Mouse (Mus musculus) embryo, embryonic 9.5 days (tissue): ENCODE data around the gene Zfp541.

Experiments used
- DNase-seq: peaks from one replicate; pipeline ENCODE4 v3.0.0-alpha.2; 2017; ENCODE audit errors: extremely low spot score

Zfp541 gene

DNA sequence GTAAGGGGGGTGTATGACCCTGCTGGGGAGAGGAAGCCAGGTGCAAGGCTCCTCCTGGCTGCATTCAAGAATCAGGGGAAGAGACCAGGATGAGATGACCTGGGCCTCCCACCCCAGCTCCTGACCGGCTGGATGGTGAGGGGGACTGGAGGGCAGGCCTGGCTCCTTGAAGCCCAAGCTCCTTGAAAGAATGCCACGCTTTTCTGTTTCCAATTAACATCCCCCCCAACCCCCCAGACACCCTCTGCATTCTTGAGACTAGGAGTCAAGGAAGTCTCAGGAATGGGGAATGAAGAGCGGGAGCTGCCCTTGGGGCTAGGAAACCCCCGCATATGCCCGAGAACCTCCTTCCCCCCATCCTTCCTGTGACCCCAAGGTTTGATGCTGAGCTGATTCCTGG is 17.1 kb upstream of the Zfp541 start:
- peak; percentile 39 for DNase-seq

DNA sequence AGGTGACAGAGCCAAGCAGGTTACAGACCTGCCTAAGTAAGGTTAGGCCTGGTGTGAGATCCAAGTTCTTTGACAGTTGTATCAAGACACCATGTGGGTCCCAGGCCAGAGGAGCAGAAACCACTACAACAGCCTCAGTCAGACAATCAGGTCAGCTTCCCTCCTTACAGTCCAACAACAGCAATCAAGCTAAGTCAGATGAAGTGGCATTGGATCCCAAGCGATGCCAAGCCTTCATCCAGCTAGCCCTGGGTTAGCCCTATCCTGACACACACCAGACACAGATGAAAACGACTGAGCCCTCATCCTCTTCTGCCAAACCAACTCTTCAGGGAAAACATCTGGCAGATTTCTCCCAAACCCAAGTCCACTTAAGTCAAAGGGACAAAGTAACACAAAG is 16.1 kb upstream of the Zfp541 start:
- DNase-seq = no peak

DNA sequence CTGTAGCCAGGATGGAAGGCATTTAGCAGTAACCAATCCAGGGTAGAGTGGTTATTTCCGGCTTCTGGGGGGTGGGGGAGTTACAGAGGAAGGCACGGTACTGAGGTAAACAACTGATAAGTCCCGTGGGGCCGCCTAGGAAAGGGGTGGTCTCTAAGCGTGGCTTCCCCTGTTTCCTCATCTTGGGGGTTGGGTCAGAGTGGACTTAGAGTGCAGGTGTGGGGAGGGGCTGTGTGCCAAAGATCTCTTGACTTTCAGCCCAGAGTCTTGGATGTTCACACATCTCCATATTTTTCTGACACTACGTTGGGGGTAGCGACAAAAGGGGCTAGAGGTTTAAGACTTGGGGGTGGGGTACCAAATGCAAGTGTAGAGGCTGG is 15.5 kb upstream of the Zfp541 start:
- peak; percentile 49 for DNase-seq

DNA sequence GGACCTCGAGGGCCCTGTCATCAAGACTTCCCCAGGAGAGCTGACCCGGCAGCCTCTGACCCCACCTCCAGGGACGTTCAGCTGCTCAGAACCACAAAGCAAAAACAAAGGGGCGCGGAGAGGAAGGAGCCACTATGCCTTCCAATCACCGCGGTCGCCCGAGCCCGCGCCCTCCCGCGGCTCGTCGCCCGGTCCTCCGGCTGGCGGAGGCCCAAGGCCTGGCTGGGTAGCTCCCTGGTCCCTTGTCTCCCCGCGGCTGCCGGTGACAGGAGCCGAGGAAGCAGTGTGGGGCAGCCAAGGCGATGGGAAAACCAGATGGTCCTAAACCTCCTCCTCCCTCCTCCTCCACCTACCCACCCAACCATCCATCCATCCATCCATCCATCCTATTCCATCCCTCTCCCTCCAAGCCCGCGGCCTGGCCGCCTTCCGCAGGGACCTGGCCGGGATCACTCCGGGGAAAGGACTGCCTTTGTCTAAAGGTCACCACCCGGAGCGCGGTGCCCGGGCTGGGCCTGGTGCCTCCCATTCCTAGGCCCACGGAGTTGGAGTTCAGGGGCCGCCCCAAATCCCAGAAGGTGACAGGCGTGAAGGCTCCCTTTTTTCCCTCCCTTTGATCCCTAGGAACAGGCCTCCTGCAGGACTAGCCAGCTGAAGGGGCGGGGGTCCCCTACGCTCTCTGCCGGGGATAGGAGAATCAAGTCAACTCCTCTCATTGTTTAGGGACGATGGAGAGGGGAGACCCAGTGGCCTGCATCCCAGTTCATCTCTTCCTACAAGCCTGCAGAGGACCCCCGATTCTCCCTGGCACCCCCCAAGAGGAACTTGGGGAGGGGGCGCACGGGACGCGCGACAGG is 14.9 kb upstream of the Zfp541 start:
- peak; percentile 77 for DNase-seq

DNA sequence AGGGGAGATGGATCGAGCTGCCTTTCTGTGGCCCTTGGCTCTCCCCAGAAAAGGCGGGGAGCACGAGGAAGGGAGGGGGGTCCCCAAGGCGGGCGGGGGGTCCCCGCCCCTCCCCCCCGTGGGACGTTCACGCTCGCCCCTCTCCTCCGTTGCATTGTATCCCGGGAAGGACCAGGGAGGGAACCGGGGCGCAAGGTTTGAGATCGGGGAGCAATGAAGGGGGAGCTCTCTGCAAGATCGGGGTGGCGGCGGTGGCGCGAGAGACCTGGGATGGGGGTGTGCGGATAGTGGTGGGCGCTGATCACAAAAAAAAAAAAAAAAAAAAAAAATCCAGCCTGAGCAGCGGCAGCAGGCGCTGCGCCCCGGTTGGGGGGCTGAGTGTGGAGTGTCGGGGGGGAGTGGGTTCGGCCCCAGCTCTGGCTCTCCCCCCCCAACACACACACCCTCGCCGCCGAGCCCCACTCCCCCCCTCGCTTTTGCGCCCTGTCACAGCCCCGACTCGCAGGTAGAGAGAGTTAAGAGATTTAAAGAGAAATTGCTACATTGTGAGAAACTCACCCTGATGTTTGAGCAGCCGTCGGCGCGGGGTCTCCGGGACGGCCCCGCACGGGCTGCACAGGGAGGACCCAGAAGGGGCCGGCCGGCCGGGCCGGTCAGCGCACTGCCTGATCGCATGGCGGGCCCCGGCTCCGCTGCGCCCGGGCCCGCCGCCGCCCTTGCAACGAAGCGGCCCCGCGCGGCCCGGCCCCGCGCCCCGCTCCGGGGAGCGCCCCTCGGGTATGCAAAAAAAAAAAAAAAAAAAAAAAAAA is 14.1 kb upstream of the Zfp541 start, which contains the start of gene Bicra:
Gene Bicra, minus strand, starts transcription at position 584 of the 809 bp plus-strand sequence.
- DNase-seq = peak; percentile 81

DNA sequence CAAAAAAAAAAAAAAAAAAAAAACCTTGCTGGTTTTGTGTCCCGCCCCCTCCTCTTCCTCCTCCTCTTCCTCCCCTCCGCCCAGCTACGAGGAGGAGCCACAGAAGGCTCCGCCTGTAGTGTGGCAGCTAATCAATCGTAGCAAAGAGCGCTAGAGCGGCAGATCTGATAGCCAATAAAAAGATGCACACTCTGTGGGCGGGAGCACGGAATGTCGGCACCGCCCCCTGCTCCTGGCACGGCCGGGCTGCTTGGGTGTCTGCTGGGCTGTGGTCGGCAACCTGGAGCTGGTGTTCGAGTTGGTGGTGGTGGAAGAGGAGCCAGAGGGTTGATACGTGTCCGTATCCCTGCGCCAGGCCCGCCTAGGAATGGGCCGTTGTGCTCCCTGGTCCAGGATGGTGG is 13.4 kb upstream of the Zfp541 start:
- peak; percentile 97 for DNase-seq

DNA sequence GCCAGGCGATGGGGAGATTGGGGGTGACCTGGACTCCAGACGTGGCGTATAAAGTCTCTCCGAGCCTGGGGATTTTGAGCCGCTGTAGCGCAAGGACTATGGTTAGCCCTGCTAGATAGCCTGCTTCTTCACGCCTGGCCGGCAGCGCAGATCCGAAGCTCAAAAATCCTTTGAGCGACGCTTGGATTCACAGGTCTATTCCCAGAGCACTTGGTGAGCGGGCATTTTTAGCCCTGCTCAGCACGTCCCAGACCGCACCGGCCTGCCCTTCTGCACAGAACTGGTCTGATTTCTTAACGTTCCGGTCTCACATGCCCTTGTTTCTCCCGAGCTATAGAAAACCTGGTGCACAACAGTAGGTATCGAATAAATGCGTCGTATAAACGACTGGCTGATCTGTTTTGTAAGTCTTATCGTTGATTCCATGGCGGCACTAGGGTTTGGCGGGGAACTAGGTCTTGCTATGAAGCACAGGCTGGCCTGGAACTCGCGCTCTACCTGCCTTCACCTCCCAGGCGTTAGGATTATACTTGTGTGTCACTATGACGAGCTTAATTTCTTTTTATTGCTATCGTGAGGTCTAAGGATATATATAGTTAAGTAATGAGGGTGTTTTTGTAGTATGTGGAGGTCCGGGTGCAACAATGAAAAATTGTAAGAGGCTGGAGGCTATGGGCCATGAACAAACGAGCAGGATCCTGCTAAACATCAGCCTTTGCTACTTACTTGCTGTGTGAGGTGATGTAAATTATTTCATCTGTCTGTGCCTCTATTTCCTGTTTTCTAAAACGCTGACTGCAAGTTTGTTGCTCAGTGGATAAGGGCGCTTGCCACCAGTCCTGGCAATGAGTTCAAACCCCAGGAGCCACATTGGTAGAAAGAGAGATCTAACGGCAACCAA is 12.7 kb upstream of the Zfp541 start:
- no peak for DNase-seq

DNA sequence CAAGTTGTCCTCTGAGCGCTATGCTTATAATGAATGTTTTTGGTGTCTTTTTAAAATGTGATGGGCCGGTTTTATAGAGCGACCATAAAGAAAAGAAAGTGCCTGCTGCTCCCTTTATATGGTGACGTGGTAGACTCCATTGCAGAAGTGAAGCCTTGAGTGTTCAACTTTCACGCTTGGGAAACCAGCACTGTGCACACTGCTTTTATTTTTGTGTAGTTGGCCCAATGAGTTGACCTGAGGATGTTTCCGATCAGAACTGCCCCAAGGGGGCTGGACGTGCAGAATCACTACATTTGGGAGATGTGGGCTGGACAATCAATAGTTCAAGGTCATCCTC is 12.1 kb upstream of the Zfp541 start:
- no peak for DNase-seq

DNA sequence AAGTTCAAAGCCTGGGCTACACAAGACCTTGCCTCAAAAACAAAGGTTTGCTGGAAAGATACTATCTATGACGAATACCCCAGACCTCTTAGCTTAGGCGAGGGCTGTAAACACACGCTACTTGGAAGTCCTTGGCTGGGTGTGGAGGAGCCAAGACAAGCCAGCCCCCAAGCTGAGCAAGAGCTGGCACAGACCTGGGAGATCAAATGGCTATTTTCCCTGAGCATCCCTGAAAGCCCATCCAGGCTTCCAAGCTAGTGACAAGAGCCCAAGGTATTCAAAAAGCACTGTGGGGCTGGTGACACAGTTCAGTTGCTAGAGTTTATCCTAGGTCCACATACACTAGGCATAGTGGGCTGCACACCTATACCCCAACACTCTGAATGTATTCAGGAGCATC is 11.0 kb upstream of the Zfp541 start:
- no peak for DNase-seq

DNA sequence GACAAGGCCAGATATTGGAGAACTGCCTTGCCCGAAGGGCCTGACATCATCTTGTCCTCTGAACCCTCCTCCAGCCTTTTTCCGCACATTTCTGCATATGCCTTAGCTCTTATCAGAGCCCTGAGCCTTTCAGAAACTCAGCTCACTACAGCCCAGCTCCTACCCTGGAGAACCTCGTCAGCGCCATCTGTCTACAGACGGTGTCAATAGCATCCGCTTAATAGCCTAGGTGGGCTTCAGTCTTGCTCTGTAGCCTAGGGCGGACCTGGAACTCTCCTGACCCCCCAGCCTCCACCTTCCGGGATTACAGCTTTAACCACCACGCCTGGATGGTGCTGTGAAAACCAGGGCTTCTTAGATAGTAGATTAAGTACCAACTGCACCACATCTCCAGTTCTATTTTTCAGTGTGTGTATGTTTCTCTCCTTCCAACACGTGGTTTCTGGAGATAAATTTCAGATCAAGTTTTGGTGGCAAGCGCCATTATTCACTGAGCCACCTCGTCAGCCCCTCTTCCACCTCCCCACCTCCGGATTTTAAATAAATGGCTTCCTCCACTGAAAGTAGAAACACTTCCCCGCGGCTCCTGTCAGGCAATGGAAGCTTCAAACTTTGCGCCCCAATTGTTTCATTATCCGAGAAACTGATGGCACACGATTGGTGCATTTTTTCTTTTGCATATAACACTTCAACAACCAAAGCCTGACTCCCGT is 9.6 kb upstream of the Zfp541 start:
- peak; percentile 81 for DNase-seq

DNA sequence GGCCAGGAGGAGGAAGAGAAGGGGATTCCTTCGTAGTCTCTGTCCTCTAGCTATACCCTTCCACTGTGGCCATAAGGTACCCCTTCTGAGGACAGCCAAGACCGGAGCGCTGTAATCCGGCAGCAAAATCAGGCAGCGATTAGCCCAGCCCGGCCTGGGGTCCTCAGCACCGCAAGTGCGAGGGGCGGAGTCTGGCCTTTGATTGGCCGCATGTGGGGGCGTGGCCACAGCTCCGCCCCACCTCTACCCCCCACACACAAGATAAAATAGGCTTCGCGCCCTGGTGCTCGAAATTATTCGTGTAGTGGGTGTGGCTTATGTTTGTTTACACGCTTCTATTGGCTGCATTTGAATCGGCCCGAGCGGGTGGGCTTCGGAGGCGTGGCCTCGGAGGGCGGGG is 8.9 kb upstream of the Zfp541 start:
- DNase-seq = peak; percentile 96

DNA sequence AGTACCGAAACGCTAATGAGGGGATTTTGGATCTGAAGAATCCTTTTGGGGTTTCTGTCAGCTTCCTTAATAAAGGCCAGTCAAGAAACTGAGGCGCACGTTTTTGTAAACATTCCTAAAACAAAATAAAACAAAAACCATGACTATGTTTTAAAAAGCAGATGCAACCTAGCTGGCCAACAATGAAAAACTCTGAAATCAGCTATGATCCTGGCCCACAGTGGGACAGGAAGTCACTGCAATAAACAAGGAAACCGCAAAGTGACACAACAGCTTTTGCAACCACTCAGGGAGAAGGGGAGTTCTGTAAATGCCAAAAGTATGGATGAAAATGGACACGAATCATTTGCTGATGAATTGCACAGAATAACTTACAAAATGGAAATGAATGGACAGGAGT is 8.5 kb upstream of the Zfp541 start:
- no peak for DNase-seq

DNA sequence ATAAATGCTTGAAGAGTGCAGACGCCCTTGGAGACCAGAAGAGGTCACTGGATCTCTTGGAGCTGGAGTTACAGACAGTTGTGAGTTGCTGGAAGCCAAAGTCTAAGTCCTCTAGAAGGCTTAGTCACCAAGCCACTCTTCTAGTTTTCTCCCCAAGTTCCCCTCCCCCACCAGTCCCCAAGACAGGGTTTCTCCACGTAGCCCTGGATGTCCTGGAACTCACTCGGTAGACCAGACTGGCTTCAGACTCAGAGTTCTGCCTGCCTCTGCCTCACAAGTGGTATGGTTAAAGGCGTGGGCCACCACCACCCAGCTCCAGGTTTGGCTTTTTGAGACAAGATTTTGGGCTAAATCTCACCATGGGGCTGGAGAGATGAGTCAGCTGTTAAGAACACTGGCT is 6.6 kb upstream of the Zfp541 start:
- no peak for DNase-seq

DNA sequence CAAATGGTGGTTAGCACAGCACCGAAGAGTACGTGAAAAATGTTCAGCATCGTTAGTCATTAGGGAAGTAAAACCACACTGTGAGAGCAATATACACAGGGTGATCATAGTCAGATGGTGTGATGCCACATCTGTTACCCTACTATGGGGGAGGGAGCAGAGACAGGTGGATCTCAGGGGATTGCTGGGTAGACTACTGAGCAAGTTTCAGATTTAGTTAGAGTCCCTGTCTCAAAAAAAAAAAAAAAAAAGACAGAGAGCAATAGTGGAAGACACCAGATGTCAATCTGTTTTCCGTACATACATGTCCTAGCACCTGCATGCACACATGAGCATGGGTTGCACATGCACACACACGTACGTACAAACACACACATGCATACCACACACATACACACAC is 5.9 kb upstream of the Zfp541 start:
- no peak for DNase-seq

DNA sequence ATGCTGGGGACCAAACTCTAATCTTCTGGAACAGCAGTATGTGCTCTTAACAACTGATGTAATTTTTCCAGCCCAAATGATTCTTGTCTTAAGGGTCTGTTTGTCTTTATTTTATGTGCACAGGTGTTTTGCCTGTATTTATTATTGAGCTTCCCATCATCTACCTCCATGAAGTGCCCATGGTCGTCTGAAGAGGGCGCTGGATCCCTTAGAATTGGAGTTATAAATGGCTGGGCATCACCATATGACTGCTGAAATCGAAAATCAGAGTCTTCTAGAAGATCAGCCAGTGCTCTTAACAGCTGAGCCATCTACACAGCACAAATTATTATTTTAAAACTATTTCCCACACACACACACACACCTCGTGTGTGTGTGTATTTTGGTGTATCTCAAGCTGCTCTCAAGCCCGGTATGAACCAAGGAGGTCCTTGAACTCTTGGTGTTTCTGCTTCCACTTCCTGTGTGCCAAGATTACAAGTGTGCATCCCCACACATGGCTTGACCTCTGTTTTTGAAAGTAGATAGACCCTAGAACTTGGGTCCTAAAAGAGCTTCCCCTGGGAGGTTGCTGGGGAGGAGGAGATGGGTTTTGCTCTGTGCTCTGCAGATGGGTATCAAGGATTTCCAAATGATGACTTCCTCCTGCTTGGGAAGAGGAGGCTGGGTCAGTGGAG is 5.0 kb upstream of the Zfp541 start:
- DNase-seq = no peak

DNA sequence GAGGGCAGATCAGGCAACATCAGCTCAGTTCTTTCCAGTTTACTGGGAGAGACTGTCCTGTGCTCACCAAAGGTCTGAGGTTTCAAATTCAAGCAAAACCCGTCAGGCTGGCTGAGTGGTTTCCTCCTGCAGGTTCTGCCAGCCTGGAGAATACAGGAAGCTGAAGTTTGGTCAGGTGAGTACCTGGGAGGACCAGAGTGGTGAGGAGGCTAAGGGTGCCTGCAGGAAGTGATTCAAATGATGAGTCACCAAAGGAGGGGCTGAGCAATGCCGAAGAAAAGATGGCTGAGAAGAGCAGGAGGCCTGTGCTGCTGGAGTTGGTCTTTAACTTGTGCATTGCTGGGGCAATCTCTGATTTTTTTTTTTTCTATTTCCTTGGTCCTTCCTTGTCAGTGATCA is 4.5 kb upstream of the Zfp541 start:
- no peak for DNase-seq

DNA sequence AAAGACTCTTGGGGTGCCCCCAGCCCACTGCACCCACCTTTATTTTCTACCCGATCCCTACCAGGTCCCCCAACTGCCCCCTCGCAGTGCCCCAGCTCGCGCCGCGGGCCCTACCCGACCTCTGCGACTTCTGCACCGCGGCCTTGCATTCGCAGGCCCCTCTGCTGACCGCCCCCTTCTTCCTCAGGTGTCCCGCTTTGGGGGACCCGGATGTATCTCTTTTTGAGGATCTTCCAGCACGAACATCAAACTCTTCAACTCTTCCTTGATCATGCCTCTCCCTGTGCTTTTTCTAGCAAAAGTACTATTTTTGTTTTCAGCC is 446 bp downstream of the Zfp541 start:
- DNase-seq = no peak

DNA sequence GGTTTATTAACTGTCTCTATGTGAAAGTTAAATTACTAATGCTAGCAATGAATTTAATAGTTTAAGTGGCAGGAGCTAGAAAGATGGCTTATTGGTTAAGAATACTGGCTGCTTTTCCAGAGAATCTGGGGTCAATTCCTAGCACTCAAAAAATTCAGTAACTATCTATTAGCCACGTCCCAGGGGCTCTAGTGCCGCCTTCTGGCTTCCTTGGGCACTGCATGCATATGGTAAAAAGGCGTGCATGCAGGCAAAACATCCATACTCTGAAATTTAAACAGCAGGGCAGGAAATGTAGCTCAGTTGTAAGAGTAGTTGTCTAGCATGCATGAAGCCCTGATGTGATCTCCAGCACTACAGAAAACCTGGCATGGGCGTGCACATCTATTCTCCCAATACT is 1.9 kb downstream of the Zfp541 start:
- DNase-seq = no peak

DNA sequence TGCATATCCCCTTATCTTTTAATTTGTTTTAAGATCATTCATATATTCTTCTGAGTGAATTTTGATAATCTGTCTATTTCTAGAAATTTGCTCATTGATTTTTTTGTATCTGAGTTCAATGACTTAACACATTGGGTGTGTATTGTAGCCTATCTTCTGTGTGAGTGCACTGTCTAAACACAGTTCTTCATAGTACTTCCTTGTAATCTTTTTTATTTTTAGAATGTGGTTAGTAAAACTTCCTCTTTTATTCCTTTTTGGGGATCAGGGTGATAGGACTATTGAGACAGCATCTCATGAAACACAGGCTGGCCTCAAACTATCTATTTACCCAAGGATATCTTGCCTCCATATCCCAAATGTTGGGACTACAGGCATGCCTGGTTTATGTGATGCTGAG is 9.2 kb downstream of the Zfp541 start:
- no peak for DNase-seq

DNA sequence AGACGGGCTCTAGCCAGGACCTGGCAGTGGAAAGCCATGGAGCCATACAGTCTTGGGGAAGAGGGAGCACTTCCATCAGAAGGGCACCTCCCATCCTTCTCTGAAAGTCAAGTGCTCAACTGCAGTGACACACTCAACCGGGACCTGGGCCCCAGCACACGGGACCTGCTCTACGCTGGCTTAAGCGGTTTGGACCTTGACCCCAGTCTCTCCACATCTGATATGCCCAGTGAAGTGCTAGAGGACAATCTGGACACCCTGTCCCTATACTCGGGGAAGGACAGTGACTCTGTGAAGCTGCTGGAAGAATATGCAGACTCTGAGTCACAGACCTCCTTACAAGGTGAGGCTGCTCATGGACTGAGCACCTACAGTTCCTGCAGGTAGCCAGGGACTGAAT is 10.3 kb downstream of the Zfp541 start:
- no peak for DNase-seq

DNA sequence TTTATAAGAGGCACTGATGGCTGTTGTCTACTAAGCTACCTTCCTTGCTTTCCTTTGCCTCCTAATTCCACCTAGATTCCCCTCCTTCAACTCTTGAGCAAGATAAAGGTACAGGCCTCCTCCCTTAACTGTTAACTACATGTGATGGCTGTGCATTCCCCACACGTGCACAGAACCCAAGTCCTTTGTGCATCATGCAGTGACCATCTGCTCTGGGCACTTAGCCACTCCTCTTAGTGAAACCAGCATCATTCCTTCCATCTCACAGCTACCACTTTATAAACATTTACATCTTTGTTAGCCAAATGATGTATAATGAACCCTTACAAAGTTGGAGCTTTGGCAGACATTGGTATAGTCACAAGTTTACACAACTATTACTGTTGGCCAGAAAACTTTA is 18.3 kb downstream of the Zfp541 start:
- DNase-seq = no peak
